Mouse (Mus musculus) bone marrow macrophage, adult 2 months (primary cell): ENCODE results near the gene Plekhn1.

Experiments
- CTCF ChIP-seq: IDR thresholded peaks from 2 replicates; pipeline ENCODE4 v1.5.1; 2012; ENCODE audit warnings: low read depth, mild to moderate bottlenecking, low read length, moderate library complexity
- POLR2A ChIP-seq: IDR thresholded peaks from 2 replicates; pipeline ENCODE4 v1.6.1; 2012; ENCODE audit warnings: mild to moderate bottlenecking, low read depth, low read length, borderline replicate concordance

- no peak for TF ChIP-seq CTCF
- TF ChIP-seq POLR2A = no peak
Observed at GRCm38 (mm10) chr4:156215649-156216048, 19.0 kb downstream of the Plekhn1 start, which contains the start of gene Perm1.
